Mouse (Mus musculus) ES-Bruce4 (cell line): Measurements from ENCODE around the gene Crtc3. TPM values are rescaled to one million over a fixed set of nuclear protein-coding genes. Genes with fewer than 3 reads are reported as not detected.

Source experiments
- H3K27ac ChIP-seq: 2 replicates; pipeline ENCODE4 v1.5.1; 2012; ENCODE audit warnings: low read length, inconsistent platforms; ENCODE audit not compliant: insufficient read depth
- H3K27me3 ChIP-seq: 2 replicates; pipeline ENCODE4 v1.6.1; 2012; ENCODE audit warnings: mild to moderate bottlenecking, low read length, inconsistent platforms; ENCODE audit not compliant: control insufficient read depth, poor library complexity, insufficient read depth, severe bottlenecking
- H3K36me3 ChIP-seq: 2 replicates; pipeline ENCODE4 v1.6.1; 2012; ENCODE audit warnings: inconsistent platforms, mild to moderate bottlenecking, low read length, moderate library complexity; ENCODE audit not compliant: control insufficient read depth, poor library complexity, insufficient read depth, severe bottlenecking
- H3K4me1 ChIP-seq: one replicate; pipeline ENCODE4 v1.8.1; 2011; ENCODE audit warnings: low read length; ENCODE audit not compliant: control insufficient read depth, insufficient read depth
- H3K4me3 ChIP-seq: 2 replicates; pipeline ENCODE4 v1.5.1; 2011; ENCODE audit warnings: low read depth, mild to moderate bottlenecking, low read length
- H3K9ac ChIP-seq: 2 replicates; pipeline ENCODE4 v1.6.1; 2012; ENCODE audit warnings: low read depth, mild to moderate bottlenecking, inconsistent platforms; ENCODE audit not compliant: poor library complexity, severe bottlenecking
- H3K9me3 ChIP-seq: replicated peaks from 2 replicates; pipeline ENCODE4 v1.6.1; 2012; ENCODE audit warnings: mild to moderate bottlenecking, low read length, inconsistent platforms; ENCODE audit not compliant: control insufficient read depth, poor library complexity, insufficient read depth, severe bottlenecking
- CTCF ChIP-seq: IDR thresholded peaks from one replicate; pipeline ENCODE4 v1.8.1; 2011; ENCODE audit warnings: low read depth, low read length
- EP300 ChIP-seq: IDR thresholded peaks from 2 replicates; pipeline ENCODE4 v1.6.1; 2011; ENCODE audit warnings: low read depth, low read length; ENCODE audit not compliant: insufficient read depth
- POLR2A ChIP-seq: IDR thresholded peaks from one replicate; pipeline ENCODE4 v1.8.1; 2011; ENCODE audit warnings: low read length; ENCODE audit not compliant: insufficient read depth
- polyA plus RNA-seq: library from polyadenylated mRNA; stranded (reverse); fragments of >200 nt; gene quantifications from 2 replicates; pipeline ENCODE4 v1.2.4, GENCODE M21; 2011; ENCODE audit warnings: low read depth; ENCODE audit not compliant: missing spikeins, insufficient read depth, insufficient read length

Gene Crtc3
- polyA plus RNA-seq, 1 experiment: 8.0 TPM

- Histone ChIP-seq H3K4me3 (no peak overlapping the region), H3K9ac (no peak overlapping the region), H3K4me1 (no peaks in the 10 kb centered on the region), H3K27me3 (no peaks in the 10 kb centered on the region), H3K27ac (no peak overlapping the region), H3K9me3 (no peaks in the 10 kb centered on the region), H3K36me3 (no peaks in the 10 kb centered on the region)
- TF ChIP-seq EP300 (no peak), POLR2A (no peak), CTCF (no peak)
Measured at GRCm38 (mm10) chr7:80704066-80704465, 15.4 kb upstream of the Crtc3 start.

- Histone ChIP-seq H3K4me3 (no peak overlapping the region), H3K9me3 (no peaks in the 10 kb centered on the region), H3K9ac (no peak overlapping the region), H3K4me1 (no peaks in the 10 kb centered on the region), H3K27me3 (no peaks in the 10 kb centered on the region), H3K36me3 (no peaks in the 10 kb centered on the region), H3K27ac (no peak overlapping the region)
- no peak for TF ChIP-seq CTCF
- TF ChIP-seq POLR2A: no peak
- no peak for TF ChIP-seq EP300
Measured at GRCm38 (mm10) chr7:80702510-80702909, 13.8 kb upstream of the Crtc3 start.

- Histone ChIP-seq H3K36me3 (no peaks in the 10 kb centered on the region), H3K4me3 (no peak overlapping the region), H3K27ac (no peak overlapping the region), H3K9ac (no peak overlapping the region), H3K27me3 (no peaks in the 10 kb centered on the region), H3K9me3 (no peaks in the 10 kb centered on the region), H3K4me1 (no peaks in the 10 kb centered on the region)
- TF ChIP-seq CTCF: no peak
- TF ChIP-seq EP300: no peak
- TF ChIP-seq POLR2A: no peak
Measured at GRCm38 (mm10) chr7:80699709-80700108, 11.0 kb upstream of the Crtc3 start.

GRCm38 (mm10) chr7:80698940-80699339 is 10.3 kb upstream of the Crtc3 start:
- Histone ChIP-seq H3K4me1 (no peaks in the 10 kb centered on the region), H3K36me3 (no peaks in the 10 kb centered on the region), H3K27me3 (no peaks in the 10 kb centered on the region), H3K9ac (no peak overlapping the region), H3K9me3 (no peaks in the 10 kb centered on the region), H3K27ac (no peak overlapping the region), H3K4me3 (no peak overlapping the region)
- TF ChIP-seq POLR2A: no peak
- no peak for TF ChIP-seq CTCF
- TF ChIP-seq EP300: no peak

- Histone ChIP-seq H3K4me1 (no peaks in the 10 kb centered on the region), H3K27me3 (no peaks in the 10 kb centered on the region), H3K36me3 (no peaks in the 10 kb centered on the region), H3K9ac (no peak overlapping the region), H3K4me3 (no peak overlapping the region), H3K27ac (no peak overlapping the region), H3K9me3 (no peaks in the 10 kb centered on the region)
- TF ChIP-seq POLR2A (no peak), CTCF (no peak)
Measured at GRCm38 (mm10) chr7:80697859-80698258, 9.2 kb upstream of the Crtc3 start.

DNA sequence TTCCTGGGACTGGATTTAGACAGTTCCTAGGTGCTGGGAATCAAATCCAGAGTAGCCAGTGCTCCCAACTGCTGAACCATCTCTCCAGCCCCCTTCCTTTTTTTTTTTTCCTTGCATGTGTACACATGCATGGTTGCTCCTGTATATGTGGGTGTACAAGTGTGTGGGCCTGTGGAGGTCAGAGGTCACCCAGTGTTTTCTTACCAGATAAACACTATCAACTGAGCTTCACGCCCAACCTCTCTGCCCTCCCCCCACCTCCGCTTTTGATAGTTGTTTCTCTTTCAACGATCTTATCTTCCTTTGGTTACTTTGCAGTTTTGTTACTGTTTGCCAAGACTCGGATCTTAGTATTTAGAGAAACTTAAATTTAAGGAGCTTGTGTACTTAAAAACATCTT is 8.2 kb upstream of the Crtc3 start:
- no peak for TF ChIP-seq EP300
- no peak for TF ChIP-seq CTCF
- no peak for TF ChIP-seq POLR2A
- Histone ChIP-seq H3K9me3 (no peaks in the 10 kb centered on the region), H3K27me3 (no peaks in the 10 kb centered on the region), H3K27ac (no peak overlapping the region), H3K4me1 (no peaks in the 10 kb centered on the region), H3K4me3 (no peak overlapping the region), H3K9ac (no peak overlapping the region), H3K36me3 (no peaks in the 10 kb centered on the region)
